Mouse (Mus musculus): ENCODE data around the gene Znrf1.

DNA sequence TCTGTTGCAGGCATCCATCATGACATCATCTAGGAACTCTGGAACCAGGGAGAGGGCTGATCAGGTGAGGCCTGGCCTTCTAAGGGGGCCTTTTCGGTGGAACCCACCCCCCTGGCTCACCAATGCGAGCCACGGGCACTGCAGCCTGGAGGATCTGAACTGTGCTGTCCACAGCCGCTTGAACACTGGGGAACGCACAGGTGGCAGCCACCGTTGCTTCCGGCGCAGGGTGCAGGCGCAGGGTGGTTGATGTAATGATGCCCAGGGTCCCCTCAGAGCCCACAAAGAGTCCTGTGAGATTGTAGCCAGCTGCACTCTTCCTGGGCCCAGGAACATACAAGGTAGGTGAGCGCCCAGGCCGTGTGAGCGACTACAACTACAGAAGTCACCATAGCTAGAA is 92.5 kb downstream of the Znrf1 start:
- TF ChIP-seq CTCF (IDR thresholded peaks at IDR 0.05; ENCODE audit: extremely low read depth, insufficient read depth, low read length) (no peak), POLR2A (IDR thresholded peaks at IDR 0.05; ENCODE audit: extremely low read depth, insufficient read depth, low read length) (no peak)
